Mouse (Mus musculus): ENCODE measurements around the gene Tmem220. TPM values are rescaled to one million over a fixed set of nuclear protein-coding genes. Genes with fewer than 3 reads are reported as not detected.

The Tmem220 gene
- polyA plus RNA-seq, 1 experiment from 2014 or later = 0.30 TPM

GRCm38 (mm10) chr11:67047199-67047598, 22.2 kb downstream of the Tmem220 start:
- 96% methylated on average over 5 of the region's 5 CpGs for WGBS
- H3K9ac ChIP-seq (replicated peaks; ENCODE audit: low read length) = no peak overlapping the region; the same call in 1 of the 2 replicates
- no peak overlapping the region for H3K4me3 ChIP-seq (replicated peaks; ENCODE audit: low read depth, low read length)
- DNase-seq (no peak), ATAC-seq (ENCODE audit: low FRiP score, low TSS enrichment) (no peak)
- H3K36me3 ChIP-seq (ENCODE audit: control insufficient read depth, insufficient read depth, low read length) = 0 out of 2 replicates have a peak, but pooled peaks cover 5% of the 10 kb centered on the region
- no peaks in the 10 kb centered on the region for H3K9me3 ChIP-seq (ENCODE audit: control insufficient read depth, low read length)
- H3K27me3 ChIP-seq (ENCODE audit: control insufficient read depth, insufficient read depth, low read length) = no peaks in the 10 kb centered on the region
- peaks cover 5% of the 10 kb centered on the region; the same call in 1 of the 2 replicates for H3K4me1 ChIP-seq (ENCODE audit: control insufficient read depth, insufficient read depth, low read length)
- H3K4me2 ChIP-seq (ENCODE audit: low read length) = no peak overlapping the region
- no peak overlapping the region for H3K27ac ChIP-seq (replicated peaks; ENCODE audit: low read depth, low read length)

- ATAC-seq (ENCODE audit: low FRiP score, low TSS enrichment) (no peak), DNase-seq (no peak)
- H3K4me1 ChIP-seq (ENCODE audit: control insufficient read depth, insufficient read depth, low read length) = peaks cover 10% of the 10 kb centered on the region
- H3K9ac ChIP-seq (replicated peaks; ENCODE audit: low read length) = no peak overlapping the region
- H3K36me3 ChIP-seq (ENCODE audit: control insufficient read depth, insufficient read depth, low read length) = 0 out of 2 replicates have a peak, but pooled peaks cover 3% of the 10 kb centered on the region
- H3K4me3 ChIP-seq (replicated peaks; ENCODE audit: low read depth, low read length) = no peak overlapping the region
- no peak overlapping the region for H3K4me2 ChIP-seq (ENCODE audit: low read length)
- H3K27ac ChIP-seq (replicated peaks; ENCODE audit: low read depth, low read length) = no peak overlapping the region
- 89% methylated on average over 8 of the region's 8 CpGs for WGBS
- no peaks in the 10 kb centered on the region for H3K27me3 ChIP-seq (ENCODE audit: control insufficient read depth, insufficient read depth, low read length)
- no peaks in the 10 kb centered on the region for H3K9me3 ChIP-seq (ENCODE audit: control insufficient read depth, low read length)
Measured at GRCm38 (mm10) chr11:67048496-67048895, 23.5 kb downstream of the Tmem220 start.

- H3K27ac ChIP-seq (replicated peaks; ENCODE audit: low read depth, low read length) = no peak overlapping the region
- 86% methylated on average over 3 of the region's 3 CpGs for WGBS
- H3K4me3 ChIP-seq (replicated peaks; ENCODE audit: low read depth, low read length) = no peak overlapping the region
- 0 out of 2 replicates have a peak, but pooled peaks cover 3% of the 10 kb centered on the region for H3K36me3 ChIP-seq (ENCODE audit: control insufficient read depth, insufficient read depth, low read length)
- H3K9me3 ChIP-seq (ENCODE audit: control insufficient read depth, low read length) = no peaks in the 10 kb centered on the region
- DNase-seq = no peak
- no peak overlapping the region for H3K9ac ChIP-seq (replicated peaks; ENCODE audit: low read length)
- no peaks in the 10 kb centered on the region for H3K27me3 ChIP-seq (ENCODE audit: control insufficient read depth, insufficient read depth, low read length)
- no peak overlapping the region for H3K4me2 ChIP-seq (ENCODE audit: low read length)
- peaks cover 16% of the 10 kb centered on the region for H3K4me1 ChIP-seq (ENCODE audit: control insufficient read depth, insufficient read depth, low read length)
- ATAC-seq (ENCODE audit: low FRiP score, low TSS enrichment) = no peak
Measured at GRCm38 (mm10) chr11:67049256-67049655, 24.3 kb downstream of the Tmem220 start.

GRCm38 (mm10) chr11:67051676-67052320, 26.8 kb downstream of the Tmem220 start:
- peak overlapping the region; percentile 69 for H3K9ac ChIP-seq (replicated peaks; ENCODE audit: low read length)
- ATAC-seq (ENCODE audit: low FRiP score, low TSS enrichment) (peak; percentile 31; the same call in 1 of the 2 replicates), DNase-seq (no peak)
- peaks cover 16% of the 10 kb centered on the region for H3K4me1 ChIP-seq (ENCODE audit: control insufficient read depth, insufficient read depth, low read length)
- peak overlapping the region; percentile 76 for H3K27ac ChIP-seq (replicated peaks; ENCODE audit: low read depth, low read length)
- H3K4me2 ChIP-seq (ENCODE audit: low read length) = peak overlapping the region; percentile 78
- 10% methylated on average over 16 of the region's 16 CpGs for WGBS
- peaks cover 19% of the 10 kb centered on the region for H3K36me3 ChIP-seq (ENCODE audit: control insufficient read depth, insufficient read depth, low read length)
- no peaks in the 10 kb centered on the region for H3K27me3 ChIP-seq (ENCODE audit: control insufficient read depth, insufficient read depth, low read length)
- H3K4me3 ChIP-seq (replicated peaks; ENCODE audit: low read depth, low read length) = peak overlapping the region; percentile 94
- no peaks in the 10 kb centered on the region for H3K9me3 ChIP-seq (ENCODE audit: control insufficient read depth, low read length)

- WGBS = under 1% methylated on average over 50 of the region's 50 CpGs
- Histone ChIP-seq H3K9ac (replicated peaks; ENCODE audit: low read length) (peak within 1 kb of the TSS; percentile 69), H3K4me1 (ENCODE audit: control insufficient read depth, insufficient read depth, low read length) (peaks cover 16% of the 10 kb centered on the region), H3K4me3 (replicated peaks; ENCODE audit: low read depth, low read length) (peak within 1 kb of the TSS; percentile 94), H3K27ac (replicated peaks; ENCODE audit: low read depth, low read length) (peak within 1 kb of the TSS; percentile 76), H3K27me3 (ENCODE audit: control insufficient read depth, insufficient read depth, low read length) (no peaks in the 10 kb centered on the region), H3K36me3 (ENCODE audit: control insufficient read depth, insufficient read depth, low read length) (peaks cover 25% of the 10 kb centered on the region), H3K9me3 (ENCODE audit: control insufficient read depth, low read length) (no peaks in the 10 kb centered on the region), H3K4me2 (ENCODE audit: low read length) (peak within 1 kb of the TSS; percentile 78)
- DNase-seq = peak; percentile 93
- ATAC-seq (ENCODE audit: low FRiP score, low TSS enrichment) = peak; percentile 88
Measured at GRCm38 (mm10) chr11:67052321-67052952, 27.5 kb downstream of the Tmem220 start, which contains the start of the genes Adprm and Sco1. Gene Adprm (minus strand): TSS chr11:67052594. Gene Sco1 (plus strand): TSS chr11:67052670.

- Histone ChIP-seq H3K27me3 (ENCODE audit: control insufficient read depth, insufficient read depth, low read length) (no peaks in the 10 kb centered on the region), H3K9ac (replicated peaks; ENCODE audit: low read length) (no peak overlapping the region), H3K36me3 (ENCODE audit: control insufficient read depth, insufficient read depth, low read length) (peaks cover 49% of the 10 kb centered on the region), H3K27ac (replicated peaks; ENCODE audit: low read depth, low read length) (no peak overlapping the region), H3K4me3 (replicated peaks; ENCODE audit: low read depth, low read length) (no peak overlapping the region), H3K9me3 (ENCODE audit: control insufficient read depth, low read length) (no peaks in the 10 kb centered on the region), H3K4me2 (ENCODE audit: low read length) (no peak overlapping the region), H3K4me1 (ENCODE audit: control insufficient read depth, insufficient read depth, low read length) (peaks cover 16% of the 10 kb centered on the region)
- 92% methylated on average over 8 of the region's 8 CpGs for WGBS
- ATAC-seq (ENCODE audit: low FRiP score, low TSS enrichment) (no peak), DNase-seq (no peak)
Measured at GRCm38 (mm10) chr11:67054754-67055365, 29.9 kb downstream of the Tmem220 start.

GRCm38 (mm10) chr11:67061311-67061710, 36.4 kb downstream of the Tmem220 start:
- Histone ChIP-seq H3K4me3 (replicated peaks; ENCODE audit: low read depth, low read length) (no peak overlapping the region), H3K9me3 (ENCODE audit: control insufficient read depth, low read length) (no peaks in the 10 kb centered on the region), H3K4me2 (ENCODE audit: low read length) (no peak overlapping the region), H3K27ac (replicated peaks; ENCODE audit: low read depth, low read length) (no peak overlapping the region), H3K4me1 (ENCODE audit: control insufficient read depth, insufficient read depth, low read length) (no peaks in the 10 kb centered on the region), H3K9ac (replicated peaks; ENCODE audit: low read length) (no peak overlapping the region), H3K36me3 (ENCODE audit: control insufficient read depth, insufficient read depth, low read length) (peaks cover 90% of the 10 kb centered on the region), H3K27me3 (ENCODE audit: control insufficient read depth, insufficient read depth, low read length) (no peaks in the 10 kb centered on the region)
- DNase-seq (no peak), ATAC-seq (ENCODE audit: low FRiP score, low TSS enrichment) (no peak)
- 89% methylated on average over 2 of the region's 2 CpGs for WGBS

GRCm38 (mm10) chr11:67062726-67063125, 37.8 kb downstream of the Tmem220 start:
- 97% methylated on average over 3 of the region's 3 CpGs for WGBS
- Histone ChIP-seq H3K9ac (replicated peaks; ENCODE audit: low read length) (no peak overlapping the region), H3K9me3 (ENCODE audit: control insufficient read depth, low read length) (no peaks in the 10 kb centered on the region), H3K27ac (replicated peaks; ENCODE audit: low read depth, low read length) (no peak overlapping the region), H3K27me3 (ENCODE audit: control insufficient read depth, insufficient read depth, low read length) (no peaks in the 10 kb centered on the region), H3K4me3 (replicated peaks; ENCODE audit: low read depth, low read length) (no peak overlapping the region), H3K4me1 (ENCODE audit: control insufficient read depth, insufficient read depth, low read length) (no peaks in the 10 kb centered on the region), H3K4me2 (ENCODE audit: low read length) (no peak overlapping the region), H3K36me3 (ENCODE audit: control insufficient read depth, insufficient read depth, low read length) (peaks cover 85% of the 10 kb centered on the region)
- ATAC-seq (ENCODE audit: low FRiP score, low TSS enrichment) (no peak), DNase-seq (no peak)
